Mouse (Mus musculus) bone marrow macrophage, adult 2 months (primary cell): Measurements from ENCODE around the gene Prune2.

Source experiments
- CTCF ChIP-seq: IDR thresholded peaks from 2 replicates; pipeline ENCODE4 v1.5.1; 2012; ENCODE audit warnings: low read depth, mild to moderate bottlenecking, low read length, moderate library complexity
- POLR2A ChIP-seq: IDR thresholded peaks from 2 replicates; pipeline ENCODE4 v1.6.1; 2012; ENCODE audit warnings: mild to moderate bottlenecking, low read depth, low read length, borderline replicate concordance

- no peak for TF ChIP-seq POLR2A
- no peak for TF ChIP-seq CTCF
Measured at GRCm38 (mm10) chr19:16911507-16911906, 44.4 kb upstream of the Prune2 start.
